Mouse (Mus musculus) CH12.LX (cell line): ENCODE data around the gene Sephs2.
A peak's percentile ranks its signal among the peaks of the same experiment; 100 is the strongest.

ENCODE experiments used
- BHLHE40 ChIP-seq: IDR thresholded peaks from 2 replicates; pipeline ENCODE4 v1.6.1; 2011; ENCODE audit warnings: mild to moderate bottlenecking, low read depth, low read length, improper control_type of control experiment
- CHD1 ChIP-seq: IDR thresholded peaks from 2 replicates; pipeline ENCODE4 v1.6.1; 2012; ENCODE audit warnings: low read depth, low read length, improper control_type of control experiment, inconsistent platforms
- CTCF ChIP-seq, 2 experiments: IDR thresholded peaks in 1 of 2; conservative IDR thresholded peaks in 1 of 2; 2 replicates each; pipeline ENCODE4 v1.5.1; 2011 to 2012; ENCODE audit warnings: low read depth in 2 of 2, low read length in 2 of 2, improper control_type of control experiment in 1 of 2, inconsistent platforms in 1 of 2, mild to moderate bottlenecking in 1 of 2, moderate library complexity in 1 of 2
- E2F4 ChIP-seq: IDR thresholded peaks from 2 replicates; pipeline ENCODE4 v1.6.1; 2011; ENCODE audit warnings: low read depth, low read length, improper control_type of control experiment; ENCODE audit not compliant: insufficient replicate concordance
- JUND ChIP-seq: conservative IDR thresholded peaks from 2 replicates; pipeline ENCODE4 v1.6.1; 2011; ENCODE audit warnings: low read depth, low read length, improper control_type of control experiment
- MXI1 ChIP-seq: IDR thresholded peaks from 2 replicates; pipeline ENCODE4 v1.6.1; 2011; ENCODE audit warnings: mild to moderate bottlenecking, low read depth, low read length, improper control_type of control experiment
- TBP ChIP-seq: conservative IDR thresholded peaks from 2 replicates; pipeline ENCODE4 v1.6.1; 2011; ENCODE audit warnings: low read depth, low read length, improper control_type of control experiment
- ZC3H11A ChIP-seq: IDR thresholded peaks from 2 replicates; pipeline ENCODE4 v1.6.1; 2012; ENCODE audit warnings: low read depth, mild to moderate bottlenecking, inconsistent platforms, low read length, improper control_type of control experiment
- ZMIZ1 ChIP-seq: IDR thresholded peaks from 2 replicates; pipeline ENCODE4 v1.6.1; 2012; ENCODE audit warnings: low read depth, mild to moderate bottlenecking, inconsistent platforms, low read length, improper control_type of control experiment
- ZNF384 ChIP-seq: IDR thresholded peaks from 2 replicates; pipeline ENCODE4 v1.6.1; 2012; ENCODE audit warnings: low read depth, low read length, improper control_type of control experiment, inconsistent platforms

DNA sequence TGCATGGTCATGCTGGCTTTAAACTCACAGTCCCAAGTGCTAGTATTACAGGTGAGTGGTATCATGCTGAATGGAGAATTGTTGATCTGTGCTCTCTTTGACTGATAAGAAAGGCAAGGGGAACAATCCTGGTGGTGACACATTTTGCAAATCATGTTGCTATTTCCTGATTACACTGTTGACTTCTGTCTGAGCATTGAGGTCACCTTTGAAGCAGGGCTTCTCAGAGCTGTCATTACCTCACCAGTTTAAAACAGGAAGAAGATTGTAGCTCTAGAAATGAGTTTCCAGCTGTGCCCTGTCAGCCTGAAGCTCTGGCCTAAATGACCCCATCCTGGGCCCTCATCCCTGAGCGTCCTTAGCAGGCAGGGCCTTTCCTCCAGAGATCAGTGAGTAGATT lies 14.1 kb upstream of the Sephs2 start:
- TF ChIP-seq CTCF (conservative IDR thresholded peaks at IDR 0.05 in 1 of 2, IDR thresholded peaks at IDR 0.05 in 1 of 2; ENCODE audit: low read depth in 2 of 2, low read length in 2 of 2) (no peak), MXI1 (peak; percentile 65), CHD1 (peak; percentile 54; the same call in 1 of the 2 replicates), ZNF384 (no peak), ZMIZ1 (no peak), BHLHE40 (peak; percentile 72), E2F4 (no peak), JUND (peak; percentile 96), ZC3H11A (no peak), TBP (0 out of 2 replicates have a peak, but pooled peaks have one; percentile 34)
